Mouse (Mus musculus) inflammation-experienced regulatory T-cells, adult 6 months (primary cell): Measurements from ENCODE around the gene Tbx4. TPM values are rescaled to one million over a fixed set of nuclear protein-coding genes. Genes with fewer than 3 reads are reported as not detected.

ENCODE experiments used
- ATAC-seq: one replicate; pipeline ENCODE4 v1.8.0; 2017
- polyA plus RNA-seq, 3 experiments: library from polyadenylated mRNA; unstranded; fragments of 100-300 nt; shearing (Covaris generic); gene quantifications; one replicate each; pipeline ENCODE4 v1.2.1; 2017

Gene Tbx4
- polyA plus RNA-seq, 3 experiments from 2014 or later = not detected

GRCm38 (mm10) chr11:85910133-85910532 is 23.9 kb downstream of the Tbx4 start:
- ATAC-seq = no peak

DNA sequence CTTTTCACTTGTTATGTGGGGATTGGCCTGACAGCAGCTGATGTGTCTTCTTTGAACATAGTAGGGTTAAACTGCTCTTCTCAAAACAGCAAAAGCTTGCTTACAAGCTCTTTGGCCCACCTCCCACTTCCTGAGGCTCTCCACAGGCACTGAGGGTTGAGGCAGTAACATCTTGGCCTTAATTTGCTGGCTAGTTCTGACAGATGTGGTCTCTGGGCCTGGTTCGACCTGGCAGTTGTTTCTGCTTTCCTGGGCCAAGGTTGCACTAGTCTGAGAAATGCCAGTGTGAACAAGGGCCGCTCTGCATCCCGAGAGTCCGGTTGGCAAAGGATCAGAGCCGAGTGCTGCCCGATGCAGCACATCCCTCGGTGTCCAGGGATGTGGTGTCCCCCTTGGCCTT is 27.3 kb downstream of the Tbx4 start:
- no peak for ATAC-seq

DNA sequence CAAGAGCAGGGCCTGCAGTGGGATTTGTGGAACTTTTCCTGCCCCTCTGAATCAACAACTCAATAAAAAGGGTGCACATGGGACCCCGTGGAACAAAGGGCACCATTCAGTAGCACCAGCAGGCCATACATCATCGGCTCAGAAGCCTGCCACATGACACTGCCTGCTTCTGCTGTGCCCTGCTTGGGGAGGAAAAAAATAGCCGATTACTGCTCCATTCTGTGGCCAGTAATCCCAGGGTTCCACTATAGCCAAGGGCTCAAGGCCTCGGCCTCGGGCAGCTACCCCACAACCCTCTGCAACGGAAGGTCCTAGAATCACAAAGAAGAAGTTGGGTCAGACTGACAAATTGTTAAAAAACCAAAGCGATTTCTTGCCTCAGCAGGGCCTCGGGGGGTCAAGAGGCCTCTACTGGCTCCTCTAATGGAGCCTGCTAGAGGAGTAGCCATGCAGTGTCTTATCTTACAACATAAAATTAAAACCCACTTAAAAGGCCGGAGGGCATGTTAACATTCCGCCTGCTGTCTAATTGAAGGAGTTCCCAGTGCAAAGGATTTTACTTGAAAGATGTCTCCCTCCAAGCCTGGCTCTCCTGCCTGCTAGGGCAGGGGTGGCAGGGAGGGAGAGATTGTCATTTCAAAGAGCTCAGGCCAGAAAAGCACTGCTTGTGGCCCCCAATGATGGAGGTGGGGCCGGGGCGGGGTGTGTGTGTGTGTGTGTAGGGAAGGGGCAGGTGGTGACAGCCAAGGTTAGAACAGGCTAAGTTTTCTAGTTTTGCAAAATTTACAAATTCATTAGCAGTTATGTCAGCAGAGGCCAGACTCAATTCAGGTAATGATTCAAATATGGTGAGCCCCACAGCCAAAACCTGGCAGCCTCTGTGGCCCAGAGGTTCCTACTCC is 31.1 kb downstream of the Tbx4 start:
- ATAC-seq = no peak

- no peak for ATAC-seq
These were observed 31.7 kb downstream of the Tbx4 start for GRCm38 (mm10) chr11:85917993-85918325.

DNA sequence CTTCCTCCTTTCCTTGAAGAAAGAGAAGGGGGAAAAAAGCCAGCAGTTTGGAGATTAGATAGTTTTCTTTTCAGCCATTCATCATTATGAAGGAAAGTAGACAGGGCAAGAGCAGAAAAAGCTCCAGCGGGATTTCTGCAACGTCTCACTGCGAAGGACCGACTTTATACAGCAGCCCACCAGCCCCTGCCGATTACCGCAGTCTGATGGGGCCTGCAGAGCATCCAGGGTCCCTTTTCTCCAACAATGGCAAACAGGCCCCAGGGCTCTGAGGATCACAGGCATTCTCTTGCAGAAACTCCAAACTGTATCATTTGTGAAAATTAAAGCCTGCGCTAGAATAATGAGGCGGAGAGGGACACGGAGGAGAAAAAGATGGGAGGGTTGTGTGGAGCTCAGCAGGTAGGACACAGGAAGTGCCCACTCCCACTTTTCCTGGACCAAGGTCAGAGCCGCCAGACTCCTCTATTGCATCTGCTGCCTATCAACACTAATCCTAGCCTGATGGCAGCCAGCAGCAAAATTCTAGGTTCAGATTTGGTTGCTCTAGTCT is 32.2 kb downstream of the Tbx4 start:
- no peak for ATAC-seq

- peak; percentile 41 for ATAC-seq
These were observed 39.1 kb downstream of the Tbx4 start for GRCm38 (mm10) chr11:85925294-85925743.

- no peak for ATAC-seq
These were observed 40.1 kb downstream of the Tbx4 start for GRCm38 (mm10) chr11:85926287-85926764.

- ATAC-seq = no peak
These were observed 41.9 kb downstream of the Tbx4 start for GRCm38 (mm10) chr11:85928106-85928505.

- no peak for ATAC-seq
These were observed 43.4 kb downstream of the Tbx4 start for GRCm38 (mm10) chr11:85929651-85930050.

- no peak for ATAC-seq
These were observed 55.8 kb downstream of the Tbx4 start for GRCm38 (mm10) chr11:85941785-85942570.

GRCm38 (mm10) chr11:85948765-85949164 is 62.5 kb downstream of the Tbx4 start:
- no peak for ATAC-seq

DNA sequence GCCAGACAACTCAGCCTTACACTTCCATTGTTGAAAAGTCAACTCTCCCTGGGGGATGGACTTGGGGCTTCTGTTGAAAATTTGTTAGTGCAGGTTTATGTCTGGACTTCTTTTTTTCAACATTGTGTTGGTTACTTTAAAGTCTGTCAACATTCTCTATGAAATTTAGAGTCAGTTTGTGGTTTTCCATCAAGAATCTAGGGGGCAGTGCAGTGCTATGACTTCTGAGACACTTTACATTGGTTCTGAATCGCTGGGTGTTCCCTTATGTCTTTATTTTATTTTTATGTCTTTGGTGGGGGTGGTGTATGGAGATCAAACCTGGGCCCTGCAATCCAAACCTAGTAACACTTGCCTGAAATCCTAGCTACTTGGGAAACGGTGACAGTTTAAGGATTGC is 63.5 kb downstream of the Tbx4 start:
- no peak for ATAC-seq

DNA sequence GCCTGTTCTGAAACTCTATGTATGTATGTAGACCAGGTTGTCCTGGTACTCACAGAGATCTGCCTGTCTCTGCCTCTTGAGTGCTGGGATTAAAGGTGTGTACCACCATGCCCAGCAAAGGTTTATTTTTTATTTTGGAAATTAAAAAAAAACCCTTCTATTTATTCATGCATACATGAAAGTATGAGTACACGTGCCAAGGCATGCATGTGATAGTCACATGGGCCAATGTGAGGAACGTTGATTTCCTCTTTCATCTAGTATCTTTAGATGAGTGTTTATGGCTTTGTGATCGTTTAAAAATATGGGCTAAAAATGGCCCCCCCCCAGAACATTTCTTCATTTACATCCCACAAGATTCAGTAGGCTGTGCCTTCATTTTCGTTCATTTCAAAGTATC is 66.3 kb downstream of the Tbx4 start:
- ATAC-seq = no peak

DNA sequence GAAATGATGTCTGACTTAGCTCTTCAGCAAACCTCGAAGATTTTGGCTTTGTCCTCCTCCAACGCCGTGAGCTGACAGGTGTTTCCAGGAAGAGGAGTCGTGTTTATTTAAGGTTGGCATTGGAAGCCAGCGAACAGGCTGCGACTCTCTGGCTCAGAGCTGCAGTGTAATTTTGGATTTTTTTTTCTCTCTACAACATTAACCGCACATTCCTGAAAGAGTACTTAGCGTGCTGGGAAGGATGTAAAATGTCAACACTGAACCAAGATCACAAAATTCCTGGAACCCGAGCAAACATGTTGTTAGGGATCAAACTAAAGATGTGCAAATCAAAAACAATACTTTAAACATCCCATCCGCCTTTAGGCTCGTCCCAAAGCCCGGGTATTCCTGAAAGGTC is 69.4 kb downstream of the Tbx4 start:
- ATAC-seq = no peak

DNA sequence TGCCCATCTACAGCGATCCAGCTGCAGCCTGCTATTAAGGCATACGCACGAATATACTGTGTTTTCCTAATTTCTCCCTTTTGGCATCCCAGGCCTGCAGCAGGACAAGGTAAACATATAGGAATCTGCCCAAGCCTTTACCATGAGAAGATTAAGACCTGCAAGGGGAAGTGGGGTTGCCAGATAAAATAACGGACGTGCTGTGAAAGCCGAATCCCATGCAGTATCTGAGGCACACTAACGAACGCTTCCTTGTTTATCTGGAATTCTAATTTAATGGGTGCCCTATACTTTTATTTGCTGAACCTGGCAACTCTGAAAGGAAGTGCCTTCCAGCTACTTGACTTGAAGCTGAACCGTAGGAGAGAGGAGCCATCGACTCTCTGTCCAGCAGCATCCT is 70.2 kb downstream of the Tbx4 start:
- no peak for ATAC-seq

DNA sequence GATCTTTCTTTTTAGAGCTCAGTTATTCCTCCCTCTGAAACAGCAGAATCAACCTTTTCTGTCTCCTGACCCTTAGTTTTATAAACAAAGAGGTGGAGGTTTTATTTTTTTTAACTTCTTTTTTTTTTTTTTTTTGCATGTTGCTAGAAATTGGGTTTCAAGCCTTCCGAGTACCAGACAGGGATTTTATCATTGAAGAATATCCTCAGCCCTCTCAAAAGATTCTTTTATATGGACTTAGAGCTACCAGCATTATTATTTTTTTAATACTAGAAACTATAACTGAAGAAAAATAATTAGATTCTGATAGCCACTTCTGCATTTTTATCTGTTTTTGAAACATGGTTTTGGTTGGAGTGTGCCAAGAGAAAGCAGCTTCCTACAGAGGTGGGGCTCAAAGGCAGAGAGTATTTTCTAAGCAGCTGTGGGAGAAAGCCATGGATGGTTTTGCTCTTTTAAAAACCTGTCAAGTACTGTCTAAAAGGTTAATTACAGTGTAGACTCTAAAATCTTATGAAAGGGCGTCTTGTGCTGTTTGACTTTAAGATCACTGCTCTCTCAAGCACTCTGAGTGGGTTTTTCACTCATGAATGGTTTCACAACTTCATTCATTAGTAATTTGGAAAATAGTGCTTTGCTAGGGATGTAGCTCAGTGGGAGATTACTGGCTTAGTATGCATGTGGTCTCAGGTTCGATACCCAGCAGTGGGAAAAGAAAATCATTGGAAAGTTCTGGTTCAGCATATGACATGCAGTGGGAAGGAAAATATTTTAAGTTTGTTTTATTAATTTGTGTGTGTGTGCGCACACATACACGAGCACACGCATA is 70.9 kb downstream of the Tbx4 start:
- no peak for ATAC-seq

DNA sequence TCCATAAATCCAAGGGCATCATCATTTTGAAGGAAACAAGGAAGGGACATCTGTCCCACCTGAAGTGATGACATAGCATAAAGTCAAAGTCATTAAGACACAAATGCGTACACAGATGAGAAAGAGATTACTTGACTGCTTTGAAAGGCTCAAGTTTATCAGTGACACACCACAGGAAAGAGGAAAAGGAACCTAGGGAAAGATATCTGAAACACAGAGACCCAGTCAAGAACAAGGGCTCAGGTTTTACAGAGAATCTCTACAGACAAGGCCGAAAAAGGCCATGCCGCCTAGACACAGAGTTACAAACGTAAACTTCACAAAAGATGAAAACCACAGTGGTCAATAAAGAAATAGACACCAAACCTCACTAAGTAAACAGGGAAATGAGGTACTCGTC is 73.6 kb downstream of the Tbx4 start:
- ATAC-seq = no peak

GRCm38 (mm10) chr11:85960273-85960672 is 74.1 kb downstream of the Tbx4 start:
- ATAC-seq = no peak

DNA sequence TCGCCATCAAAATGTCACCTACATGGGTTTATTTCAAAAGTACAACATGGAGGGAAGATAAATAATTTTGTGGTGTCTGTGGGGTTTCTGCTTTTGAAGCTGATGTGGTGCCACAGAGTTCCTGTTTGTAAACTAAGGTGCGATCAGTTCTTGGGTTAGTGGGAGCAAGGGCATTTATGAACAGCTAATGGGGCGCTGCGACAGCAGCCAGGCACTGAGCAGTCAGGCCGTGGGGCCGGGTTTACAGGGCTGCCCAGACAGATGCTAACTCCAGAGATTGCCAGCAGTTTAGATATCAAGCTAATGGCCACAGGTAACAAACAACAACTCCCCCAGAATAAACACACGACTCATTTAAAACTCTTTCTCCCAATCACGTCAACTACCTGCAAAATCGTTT is 75.3 kb downstream of the Tbx4 start:
- no peak for ATAC-seq
